ENCODE assay signal across 10 mouse cellular contexts in genomic region chr15:64626359-64626758, GRCm38 (mm10).
DNase-seq lines count a peak whose midpoint lies in the region; ATAC-seq and TF ChIP-seq lines count a peak whose summit lies in the region.
"Had no signal": no experiment of that assay in that cellular context is flagged by ENCODE, and none has a peak within 500 bp of the region (broad histone marks: within the 10 kb centered on the region; RNA-seq: fewer than 3 reads in every experiment).

No protein-coding gene starts in this region.

- H3K4me1 ChIP-seq in hindbrain, embryonic 13.5 days (replicated peaks), result peaks cover 2% of the 10 kb centered on the region; the same call in 1 of the 2 replicates
- H3K4me1 ChIP-seq in hindbrain, embryonic 10.5 days (replicated peaks), result no peaks in the 10 kb centered on the region
- H3K4me1 ChIP-seq in CH12.LX (ENCODE audit: control insufficient read depth in 1 of 2, insufficient read depth in 2 of 2), result no peaks in the 10 kb centered on the region; a peak in 1 of 4 replicates

- no peaks in the 10 kb centered on the region for H3K36me3 ChIP-seq in hindbrain, embryonic 13.5 days
- H3K36me3 ChIP-seq in hindbrain, embryonic 10.5 days, result no peaks in the 10 kb centered on the region
- H3K36me3 ChIP-seq in CH12.LX (replicated peaks in 1 of 2; ENCODE audit: control insufficient read depth in 1 of 2, insufficient read depth in 1 of 2, low read length in 1 of 2), result no peaks in the 10 kb centered on the region
- H3K36me3 ChIP-seq: limb, embryonic 13.5 days had no signal

- ATAC-seq in hindbrain, embryonic 13.5 days (ENCODE audit: low FRiP score), result 0 out of 2 replicates have a peak, but pooled peaks have one; percentile 19
- ATAC-seq in granulocyte monocyte progenitor cell, adult 5-6 weeks (replicated peaks; ENCODE audit: poor library complexity, severe bottlenecking), result peak; percentile 67

- no peak for TF ChIP-seq POLR2A in CH12.LX (IDR thresholded peaks at IDR 0.05; ENCODE audit: low read depth, low read length)

- H3K27me3 ChIP-seq in hindbrain, embryonic 13.5 days, result no peaks in the 10 kb centered on the region
- H3K27me3 ChIP-seq in hindbrain, embryonic 10.5 days (ENCODE audit: insufficient read depth, poor library complexity, severe bottlenecking), result no peaks in the 10 kb centered on the region
- no peaks in the 10 kb centered on the region for H3K27me3 ChIP-seq in CH12.LX (replicated peaks)
- H3K27me3 ChIP-seq: limb, embryonic 13.5 days had no signal

- DNase-seq in hindbrain, embryonic 10.5 days (ENCODE audit: low spot score), result no peak
- peak; percentile 61 for DNase-seq in 3134 (ENCODE audit: extremely low read depth, insufficient read length, low spot score)
- peak; percentile 26 for DNase-seq in CH12.LX (ENCODE audit: extremely low read depth)
- DNase-seq in layer of hippocampus, postnatal 36 days, result no peak
- DNase-seq in cerebellum, adult 18-20 months, result no peak
- no peak for DNase-seq in heart, adult 9 months (ENCODE audit: low spot score in 2 of 2)
- DNase-seq: lung, postnatal 4 days had no signal

- no peak for TF ChIP-seq RAD21 in CH12.LX (IDR thresholded peaks at IDR 0.05; ENCODE audit: low read depth, low read length)

- H3K9me3 ChIP-seq in hindbrain, embryonic 13.5 days, result no peaks in the 10 kb centered on the region
- no peaks in the 10 kb centered on the region for H3K9me3 ChIP-seq in hindbrain, embryonic 10.5 days
- H3K9me3 ChIP-seq in CH12.LX (replicated peaks; ENCODE audit: low read length), result no peaks in the 10 kb centered on the region
- H3K9me3 ChIP-seq: limb, embryonic 13.5 days had no signal

- H3K27ac ChIP-seq in hindbrain, embryonic 13.5 days, result no peak overlapping the region
- no peak overlapping the region for H3K27ac ChIP-seq in hindbrain, embryonic 10.5 days
- no peak overlapping the region for H3K27ac ChIP-seq in CH12.LX (ENCODE audit: insufficient read depth, low read depth)
- H3K27ac ChIP-seq: limb, embryonic 13.5 days had no signal

- no peaks in the 10 kb centered on the region for H3K79me2 ChIP-seq in CH12.LX (replicated peaks; ENCODE audit: control insufficient read depth, extremely low read depth, insufficient read depth, poor library complexity, severe bottlenecking)

- in situ Hi-C loops in CH12.LX (cut with MboI; ENCODE audit: low pct_ligation_motif_present, low pct_unique_long_range_greater_than_20kb, low sequenced_read_pairs), result loop anchor here (10.0 kb wide), 2 partner anchors 452 to 502 kb away; no protein-coding TSS in a partner anchor

- H3K4me2 ChIP-seq in hindbrain, embryonic 13.5 days, result no peak overlapping the region
- H3K4me2 ChIP-seq in CH12.LX (ENCODE audit: insufficient read depth, low read depth, poor library complexity, severe bottlenecking), result no peak overlapping the region

- H3K9ac ChIP-seq in hindbrain, embryonic 13.5 days, result no peak overlapping the region
- no peak overlapping the region for H3K9ac ChIP-seq in CH12.LX (ENCODE audit: insufficient read depth, low read depth)
- H3K9ac ChIP-seq: limb, embryonic 13.5 days had no signal

- no peak for TF ChIP-seq EP300 in CH12.LX (IDR thresholded peaks at IDR 0.05; ENCODE audit: low read length)

- H3K4me3 ChIP-seq in hindbrain, embryonic 13.5 days, result no peak overlapping the region
- H3K4me3 ChIP-seq in hindbrain, embryonic 10.5 days, result no peak overlapping the region
- no peak overlapping the region for H3K4me3 ChIP-seq in CH12.LX (replicated peaks in 1 of 3; ENCODE audit: low read depth in 2 of 3, low read length in 2 of 3, poor library complexity in 1 of 3)
- H3K4me3 ChIP-seq: limb, embryonic 13.5 days had no signal

- dilution Hi-C loops in CH12.LX (cut with MboI; ENCODE audit: extremely low pct_ligation_motif_present, extremely low pct_unique_long_range_greater_than_20kb, low sequenced_read_pairs), result no loop called here

- WGBS in hindbrain, embryonic 13.5 days, result 91% methylated on average over 6 of the region's 6 CpGs
- 90% methylated on average over 6 of the region's 6 CpGs for WGBS in hindbrain, embryonic 10.5 days

- TF ChIP-seq CTCF in CH12.LX (conservative IDR thresholded peaks at IDR 0.05 in 1 of 2, IDR thresholded peaks at IDR 0.05 in 1 of 2; ENCODE audit: low read depth in 2 of 2, low read length in 2 of 2), result no peak

TF ChIP-seq in CH12.LX, 34 proteins besides CTCF, POLR2A, EP300 and RAD21:
- TF ChIP-seq MEF2A (IDR thresholded peaks at IDR 0.05; ENCODE audit: borderline replicate concordance, low read depth, low read length) (no peak), ZKSCAN1 (IDR thresholded peaks at IDR 0.05; ENCODE audit: borderline replicate concordance, low read depth, low read length) (no peak), ZMIZ1 (IDR thresholded peaks at IDR 0.05; ENCODE audit: low read depth, low read length) (no peak), POLR2AphosphoS2 (IDR thresholded peaks at IDR 0.05; ENCODE audit: low read depth, low read length) (no peak), NRF1 (IDR thresholded peaks at IDR 0.05; ENCODE audit: low read depth, low read length) (no peak), USF1 (IDR thresholded peaks at IDR 0.05; ENCODE audit: low read depth, low read length) (no peak), TCF12 (IDR thresholded peaks at IDR 0.05; ENCODE audit: low read depth, low read length) (no peak), RCOR1 (conservative IDR thresholded peaks at IDR 0.05; ENCODE audit: low read depth, low read length) (no peak), ZNF384 (IDR thresholded peaks at IDR 0.05; ENCODE audit: low read depth, low read length) (no peak), ELF1 (IDR thresholded peaks at IDR 0.05; ENCODE audit: low read depth, low read length) (no peak), SIN3A (IDR thresholded peaks at IDR 0.05; ENCODE audit: low read length) (no peak), GABPA (IDR thresholded peaks at IDR 0.05; ENCODE audit: insufficient replicate concordance, low read depth, low read length) (no peak), JUND (conservative IDR thresholded peaks at IDR 0.05; ENCODE audit: low read depth, low read length) (no peak), UBTF (IDR thresholded peaks at IDR 0.05; ENCODE audit: low read depth, low read length) (no peak), ETS1 (conservative IDR thresholded peaks at IDR 0.05; ENCODE audit: low read depth, low read length) (no peak), MAZ (IDR thresholded peaks at IDR 0.05; ENCODE audit: low read depth, low read length) (no peak), E2F4 (IDR thresholded peaks at IDR 0.05; ENCODE audit: insufficient replicate concordance, low read depth, low read length) (no peak)
TF ChIP-seq in CH12.LX: peak in this region for 0.

Comparison
In these comparisons a context has a peak if more than half of its experiments do, and no peak if none do; other contexts are left out.
1. DNase-seq: peak in 3134 (single experiment) and CH12.LX (single experiment); none in hindbrain, embryonic 10.5 days (single experiment), layer of hippocampus, postnatal 36 days (0 of 2), cerebellum, adult 18-20 months (0 of 2) and heart, adult 9 months (0 of 2).